Mouse (Mus musculus) forebrain, embryonic 12.5 days (tissue): ENCODE measurements at regions not wholly inside any gene's neighbourhood (a gene's known extent, or its start where the extent isn't known, plus 50 kb on each side); places are given as distances from the start of the nearest gene placed in this dataset.

Source experiments
- ATAC-seq: fragments of 200-750 bp; cut with Nextera tagmentation; 2 replicates; pipeline ENCODE4 v1.8.0; 2017; ENCODE audit warnings: moderate TSS enrichment; ENCODE audit not compliant: low FRiP score
- H3K27ac ChIP-seq: fragments of 300-500 bp; sonication (generic); 2 replicates; pipeline ENCODE4 v1.5.1; 2016; ENCODE audit warnings: mild to moderate bottlenecking
- H3K27me3 ChIP-seq: fragments of 300-500 bp; sonication (generic); 2 replicates; pipeline ENCODE4 v1.6.1; 2016; ENCODE audit warnings: mild to moderate bottlenecking
- H3K36me3 ChIP-seq: fragments of 300-500 bp; sonication (generic); replicated peaks from 2 replicates; pipeline ENCODE4 v1.6.1; 2016; ENCODE audit warnings: mild to moderate bottlenecking
- H3K4me1 ChIP-seq: fragments of 300-500 bp; sonication (generic); 2 replicates; pipeline ENCODE4 v1.6.1; 2016
- H3K4me2 ChIP-seq: fragments of 300-500 bp; sonication (generic); 2 replicates; pipeline ENCODE4 v1.6.1; 2016; ENCODE audit warnings: mild to moderate bottlenecking, moderate library complexity
- H3K4me3 ChIP-seq: fragments of 300-500 bp; sonication (generic); replicated peaks from 2 replicates; pipeline ENCODE4 v1.5.1; 2016; ENCODE audit warnings: mild to moderate bottlenecking
- H3K9ac ChIP-seq: fragments of 300-500 bp; sonication (generic); 2 replicates; pipeline ENCODE4 v1.6.1; 2016; ENCODE audit warnings: mild to moderate bottlenecking
- H3K9me3 ChIP-seq: fragments of 300-500 bp; sonication (generic); 2 replicates; pipeline ENCODE4 v1.6.1; 2016
- WGBS: fragments of 180-500 bp; shearing (Covaris S2); methylation state at CpG from one replicate; pipeline ENCODE4 v1.1.7; 2016; 5-methylcytosine and 5-hydroxymethylcytosine counted together

DNA sequence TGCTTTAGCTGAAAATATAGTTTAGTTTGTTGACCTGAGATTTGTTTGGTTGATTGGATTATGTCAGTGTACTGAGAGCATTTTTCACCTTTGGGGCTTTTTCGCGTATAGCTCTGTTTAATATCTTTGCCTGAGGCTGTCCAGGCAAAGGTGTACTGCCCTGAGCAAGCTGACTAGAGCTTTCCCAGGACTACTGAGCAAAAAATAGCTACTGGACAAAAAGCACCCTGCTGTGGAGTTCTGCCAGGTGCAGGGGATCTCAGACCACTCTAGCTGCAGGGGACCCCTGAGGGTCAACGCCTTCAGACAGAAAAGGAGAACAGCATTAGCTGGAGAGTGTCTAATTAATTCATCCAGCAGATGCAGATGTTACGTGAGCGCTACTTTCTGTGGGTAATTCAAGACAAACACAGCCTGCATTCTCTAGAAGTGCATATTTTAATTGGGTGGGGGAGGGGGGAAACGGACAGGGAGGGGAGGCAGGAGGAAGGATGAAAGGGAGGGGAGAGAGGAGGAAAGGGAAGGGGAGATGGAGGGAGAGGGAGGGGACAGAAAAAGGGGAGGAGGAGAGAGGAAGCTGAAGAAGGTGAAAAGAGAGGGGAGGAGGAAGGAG lies 61.7 kb downstream of the Thnsl1 start:
- ATAC-seq = peak; percentile 78
- Histone ChIP-seq H3K4me3 (peak overlapping the region; percentile 15), H3K27me3 (no peaks in the 10 kb centered on the region), H3K4me2 (peak overlapping the region; percentile 40), H3K9ac (no peak overlapping the region), H3K27ac (peak overlapping the region; percentile 86), H3K36me3 (no peaks in the 10 kb centered on the region), H3K4me1 (peaks cover 20% of the 10 kb centered on the region), H3K9me3 (no peaks in the 10 kb centered on the region)
- WGBS = 7% methylated on average over 6 of the region's 6 CpGs

DNA sequence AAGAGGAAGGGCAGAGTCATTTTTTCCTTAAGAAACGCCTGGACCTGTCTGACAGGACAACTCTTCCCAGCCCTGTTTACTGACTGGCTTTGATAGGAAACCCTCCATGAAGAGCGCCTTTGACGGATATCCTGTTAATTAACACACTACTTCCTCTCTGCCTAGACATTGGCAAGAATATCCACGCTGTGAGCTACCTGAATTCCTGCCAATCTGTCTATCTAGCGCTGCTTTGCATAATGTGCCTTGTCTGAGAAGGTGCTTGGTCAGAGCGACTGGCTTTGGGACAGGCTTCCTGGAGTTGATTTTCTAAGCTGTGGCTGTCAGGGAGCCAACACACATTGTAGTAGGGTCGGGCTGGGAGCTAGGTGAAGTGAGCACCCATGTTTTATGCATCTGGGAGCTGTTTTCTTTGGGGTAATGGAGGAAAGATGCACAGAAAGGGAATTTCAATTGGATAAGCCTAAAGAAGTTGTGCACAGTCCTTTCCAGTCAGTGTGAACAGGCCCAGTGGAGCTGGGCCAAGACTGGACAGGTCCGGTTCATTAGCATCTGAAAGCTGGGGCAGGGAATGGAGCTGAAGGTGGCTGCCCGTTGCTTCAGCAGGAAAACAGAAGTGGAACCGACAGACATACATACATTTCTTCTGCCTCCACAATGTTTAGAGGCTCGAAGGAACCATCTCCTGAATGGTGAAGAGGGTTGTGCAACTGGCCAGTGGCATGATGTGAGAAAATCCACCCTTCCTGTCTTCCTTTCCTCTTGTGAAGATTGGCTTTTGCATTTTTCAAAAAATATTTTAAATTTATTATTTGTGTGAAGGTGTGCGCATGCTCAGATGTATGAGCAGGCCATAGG lies 64.7 kb downstream of the Thnsl1 start:
- Histone ChIP-seq H3K4me1 (peaks cover 24% of the 10 kb centered on the region), H3K4me2 (no peak overlapping the region), H3K4me3 (no peak overlapping the region), H3K27me3 (no peaks in the 10 kb centered on the region), H3K9me3 (no peaks in the 10 kb centered on the region), H3K9ac (no peak overlapping the region), H3K27ac (0 out of 2 replicates have a peak overlapping the region, but pooled peaks have one; percentile 42), H3K36me3 (no peaks in the 10 kb centered on the region)
- peak; percentile 21; the same call in 1 of the 2 replicates for ATAC-seq
- WGBS = 67% methylated on average over 12 of the region's 12 CpGs

DNA sequence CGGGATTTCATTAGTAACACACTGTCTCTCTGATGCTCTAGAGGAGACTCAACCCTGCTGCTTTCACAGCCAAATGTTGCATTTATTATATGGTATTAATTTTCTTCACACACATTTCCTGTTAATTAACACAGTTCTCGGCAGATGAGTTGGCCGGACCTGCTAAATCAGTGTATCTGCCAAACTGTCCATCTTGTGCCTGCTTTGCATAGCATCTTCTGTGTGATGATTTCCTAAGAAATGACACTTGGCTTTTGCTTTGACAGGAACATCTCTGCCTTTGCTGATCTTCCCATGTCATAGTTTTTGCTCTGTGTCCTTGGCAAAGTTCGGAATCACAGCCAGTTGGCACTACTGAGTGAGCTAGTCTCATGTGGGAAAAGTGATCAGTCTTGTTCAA lies 67.9 kb downstream of the Thnsl1 start:
- ATAC-seq = no peak
- 87% methylated on average over 4 of the region's 4 CpGs for WGBS
- H3K27ac ChIP-seq = no peak overlapping the region
- H3K4me2 ChIP-seq = no peak overlapping the region
- H3K9me3 ChIP-seq = no peaks in the 10 kb centered on the region
- H3K4me1 ChIP-seq = peaks cover 14% of the 10 kb centered on the region; the same call in 1 of the 2 replicates
- H3K9ac ChIP-seq = no peak overlapping the region
- H3K4me3 ChIP-seq = no peak overlapping the region
- H3K36me3 ChIP-seq = no peaks in the 10 kb centered on the region
- no peaks in the 10 kb centered on the region for H3K27me3 ChIP-seq

GRCm38 (mm10) chr2:21275315-21275714 lies 69.8 kb downstream of the Thnsl1 start:
- Histone ChIP-seq H3K4me3 (no peak overlapping the region), H3K9me3 (no peaks in the 10 kb centered on the region), H3K27ac (no peak overlapping the region), H3K9ac (no peak overlapping the region), H3K27me3 (no peaks in the 10 kb centered on the region), H3K4me2 (no peak overlapping the region), H3K36me3 (no peaks in the 10 kb centered on the region), H3K4me1 (peaks cover 18% of the 10 kb centered on the region)
- WGBS = 58% methylated on average over 4 of the region's 4 CpGs
- ATAC-seq = no peak

GRCm38 (mm10) chr2:21280794-21281420 lies 75.4 kb downstream of the Thnsl1 start:
- Histone ChIP-seq H3K9me3 (no peaks in the 10 kb centered on the region), H3K27me3 (no peaks in the 10 kb centered on the region), H3K4me2 (no peak overlapping the region), H3K27ac (no peak overlapping the region), H3K36me3 (no peaks in the 10 kb centered on the region), H3K4me1 (peaks cover 23% of the 10 kb centered on the region), H3K9ac (no peak overlapping the region), H3K4me3 (no peak overlapping the region)
- ATAC-seq = peak; percentile 80
- 37% methylated on average over 9 of the region's 9 CpGs for WGBS

GRCm38 (mm10) chr2:21282505-21283200 lies 77.1 kb downstream of the Thnsl1 start:
- Histone ChIP-seq H3K36me3 (no peaks in the 10 kb centered on the region), H3K9me3 (no peaks in the 10 kb centered on the region), H3K4me3 (no peak overlapping the region), H3K27ac (peak overlapping the region; percentile 67), H3K4me1 (peaks cover 23% of the 10 kb centered on the region), H3K4me2 (peak overlapping the region; percentile 24), H3K27me3 (no peaks in the 10 kb centered on the region), H3K9ac (no peak overlapping the region)
- peak; percentile 86 for ATAC-seq
- 32% methylated on average over 14 of the region's 14 CpGs for whole genome bisulfite sequencing

DNA sequence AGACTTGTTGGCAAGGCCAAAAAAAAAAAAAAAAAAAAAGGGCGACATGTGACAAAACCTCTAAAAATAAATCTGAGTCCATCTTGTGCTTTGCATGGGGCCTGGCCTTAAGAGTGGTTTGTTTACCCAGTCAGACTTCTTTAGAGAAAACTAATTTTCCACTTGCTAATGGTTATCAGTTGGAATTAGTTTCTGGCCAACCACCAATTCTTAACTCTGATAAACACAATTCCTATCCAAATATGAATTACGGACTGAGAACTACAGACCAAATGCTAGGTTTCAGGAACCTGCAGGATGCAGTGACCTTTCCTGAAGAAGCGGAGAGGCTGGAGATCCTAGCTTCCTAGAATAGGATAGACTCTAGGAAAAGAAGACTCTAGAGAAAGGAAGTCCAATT lies 79.4 kb downstream of the Thnsl1 start:
- H3K9me3 ChIP-seq = no peaks in the 10 kb centered on the region
- no peak overlapping the region for H3K27ac ChIP-seq
- no peak overlapping the region for H3K9ac ChIP-seq
- H3K4me2 ChIP-seq = no peak overlapping the region
- WGBS = 96% methylated on average over 3 of the region's 3 CpGs
- no peaks in the 10 kb centered on the region for H3K36me3 ChIP-seq
- H3K4me3 ChIP-seq = no peak overlapping the region
- H3K4me1 ChIP-seq = peaks cover 17% of the 10 kb centered on the region
- ATAC-seq = no peak
- no peaks in the 10 kb centered on the region for H3K27me3 ChIP-seq

- no peak overlapping the region for H3K4me2 ChIP-seq
- no peaks in the 10 kb centered on the region for H3K9me3 ChIP-seq
- peaks cover 12% of the 10 kb centered on the region for H3K4me1 ChIP-seq
- no peaks in the 10 kb centered on the region for H3K36me3 ChIP-seq
- no peak overlapping the region for H3K4me3 ChIP-seq
- WGBS = 87% methylated on average over 13 of the region's 13 CpGs
- no peak overlapping the region for H3K9ac ChIP-seq
- no peak for ATAC-seq
- no peak overlapping the region for H3K27ac ChIP-seq
- H3K27me3 ChIP-seq = no peaks in the 10 kb centered on the region
Observed at GRCm38 (mm10) chr2:21287786-21288185, 79.6 kb upstream of the Gpr158 start.

DNA sequence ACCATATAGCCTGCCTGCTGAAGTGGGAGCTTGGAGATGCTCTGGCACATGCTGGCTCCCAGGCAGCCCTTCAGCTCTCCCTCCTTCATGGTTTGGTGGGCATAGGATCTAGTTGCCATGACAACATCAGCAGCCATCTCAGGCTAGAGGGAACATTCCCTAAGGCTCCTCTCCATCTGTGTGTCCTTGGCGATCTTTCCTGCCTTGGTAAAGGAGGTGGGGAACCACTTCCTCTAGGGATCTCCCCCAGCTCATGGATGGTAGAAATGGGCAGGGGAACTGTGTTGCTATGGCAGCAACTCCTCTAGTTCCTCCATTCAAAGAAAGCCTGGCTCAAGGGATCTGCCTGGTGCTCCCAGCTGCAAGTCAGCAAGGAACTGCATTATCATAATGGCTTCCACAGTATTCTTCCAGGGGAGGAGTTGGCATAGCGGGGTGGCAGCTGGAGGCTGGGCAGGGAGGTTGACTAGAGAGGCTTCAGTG lies 74.6 kb upstream of the Gpr158 start:
- H3K9me3 ChIP-seq = no peaks in the 10 kb centered on the region
- no peaks in the 10 kb centered on the region for H3K27me3 ChIP-seq
- H3K4me3 ChIP-seq = no peak overlapping the region
- H3K4me1 ChIP-seq = peaks cover 8% of the 10 kb centered on the region; the same call in 1 of the 2 replicates
- 50% methylated on average over 2 of the region's 2 CpGs for WGBS
- H3K36me3 ChIP-seq = no peaks in the 10 kb centered on the region
- H3K4me2 ChIP-seq = no peak overlapping the region
- H3K9ac ChIP-seq = no peak overlapping the region
- H3K27ac ChIP-seq = 0 out of 2 replicates have a peak overlapping the region, but pooled peaks have one; percentile 25
- ATAC-seq = peak; percentile 87

GRCm38 (mm10) chr2:21294002-21294401 lies 73.3 kb upstream of the Gpr158 start:
- Histone ChIP-seq H3K36me3 (no peaks in the 10 kb centered on the region), H3K9ac (no peak overlapping the region), H3K27me3 (no peaks in the 10 kb centered on the region), H3K9me3 (no peaks in the 10 kb centered on the region), H3K4me1 (peaks cover 8% of the 10 kb centered on the region; the same call in 1 of the 2 replicates), H3K4me2 (no peak overlapping the region), H3K4me3 (no peak overlapping the region), H3K27ac (no peak overlapping the region)
- WGBS = 76% methylated on average over 2 of the region's 2 CpGs
- no peak for ATAC-seq

DNA sequence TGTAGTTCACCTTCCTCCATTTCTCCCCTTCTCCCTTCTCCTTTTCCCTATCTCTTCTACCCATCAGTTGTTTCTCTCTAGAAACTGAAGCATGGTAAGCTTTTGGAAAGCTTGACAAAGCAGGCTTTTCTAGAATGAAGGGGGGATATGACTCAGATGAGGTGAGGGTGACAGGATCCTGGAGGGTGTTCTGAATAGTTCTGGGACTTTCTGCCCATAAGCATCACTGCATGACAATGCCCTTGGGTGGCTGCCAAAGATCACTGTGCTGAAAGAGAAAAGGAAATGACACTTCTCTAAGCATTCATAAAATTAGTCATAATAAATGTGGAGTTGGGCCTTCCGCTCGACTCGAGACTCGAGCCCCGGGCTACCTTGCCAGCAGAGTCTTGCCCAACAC lies 67.7 kb upstream of the Gpr158 start:
- WGBS = 86% methylated on average over 5 of the region's 5 CpGs
- no peaks in the 10 kb centered on the region for H3K9me3 ChIP-seq
- H3K4me1 ChIP-seq = no peaks in the 10 kb centered on the region

More for the DNA sequence above, 67.7 kb upstream of the Gpr158 start:
- Histone ChIP-seq H3K4me2 (no peak overlapping the region), H3K27ac (no peak overlapping the region), H3K36me3 (no peaks in the 10 kb centered on the region), H3K9ac (no peak overlapping the region), H3K4me3 (no peak overlapping the region), H3K27me3 (no peaks in the 10 kb centered on the region)
- ATAC-seq = no peak
